Mouse (Mus musculus) ES-CJ7 (cell line): ENCODE results near the gene Pdzd2.

Experiments used
- DNase-seq: peaks from one replicate; pipeline ENCODE4 v3.0.0; 2011; ENCODE audit warnings: low read depth, low spot score

Gene Pdzd2

DNA sequence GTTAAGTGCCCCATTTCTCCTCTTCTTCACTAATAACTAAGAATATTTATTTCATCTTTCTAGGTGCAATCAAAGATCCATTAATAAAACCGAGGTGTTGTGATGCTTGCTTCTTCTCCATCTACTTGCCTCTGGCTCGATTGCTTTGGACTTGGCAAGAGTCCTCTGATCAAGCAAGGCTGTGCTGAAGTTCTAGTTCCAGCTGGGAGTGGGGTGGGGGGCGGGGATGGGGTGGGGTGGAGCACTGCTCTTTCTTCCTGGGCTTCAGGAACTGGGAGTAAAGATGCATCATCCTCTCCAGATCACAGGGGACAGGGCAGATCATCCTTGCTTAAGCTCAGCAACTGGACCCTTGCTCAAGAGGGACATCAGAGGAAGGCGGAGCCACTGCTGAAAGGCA lies 5.5 kb downstream of the Pdzd2 start:
- peak; percentile 70 for DNase-seq

DNA sequence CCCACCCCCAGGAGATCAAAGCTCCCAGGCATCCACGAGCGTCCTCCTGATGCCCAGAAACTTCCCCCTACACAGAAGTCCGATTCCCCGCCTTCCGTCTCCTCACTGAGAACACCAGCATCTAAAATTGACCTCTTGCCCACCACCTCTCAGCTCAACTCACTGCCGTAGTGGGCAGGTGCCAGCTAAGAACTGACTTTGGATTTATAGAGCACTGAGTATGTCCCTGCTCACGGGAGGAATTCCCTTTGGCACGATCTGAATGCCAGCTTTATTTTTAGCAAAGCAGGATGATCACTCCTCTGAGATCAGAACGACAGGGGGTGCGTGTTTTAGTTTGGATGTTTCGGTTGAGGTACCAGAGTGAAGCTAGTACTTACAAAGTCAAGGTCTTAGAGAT lies 7.1 kb downstream of the Pdzd2 start:
- DNase-seq = no peak

DNA sequence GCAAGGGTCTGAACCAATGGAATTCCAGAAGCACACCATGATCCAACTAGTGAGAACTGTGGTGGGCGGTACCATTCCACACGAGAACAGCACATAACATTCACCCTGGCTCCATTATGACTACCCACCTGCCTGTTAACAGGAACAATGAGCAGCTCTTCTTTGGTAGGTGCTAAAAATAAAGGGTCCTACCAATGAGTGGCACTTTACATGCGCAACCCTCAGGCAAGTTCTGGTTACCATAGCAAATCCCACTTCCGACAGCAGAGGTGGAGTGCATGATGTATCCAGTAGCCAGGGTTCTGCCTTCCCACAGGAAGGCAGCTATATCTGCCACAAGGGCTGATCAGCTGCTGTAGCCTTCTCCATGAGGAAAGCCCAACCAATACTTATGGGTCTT lies 11.3 kb downstream of the Pdzd2 start:
- DNase-seq = no peak

DNA sequence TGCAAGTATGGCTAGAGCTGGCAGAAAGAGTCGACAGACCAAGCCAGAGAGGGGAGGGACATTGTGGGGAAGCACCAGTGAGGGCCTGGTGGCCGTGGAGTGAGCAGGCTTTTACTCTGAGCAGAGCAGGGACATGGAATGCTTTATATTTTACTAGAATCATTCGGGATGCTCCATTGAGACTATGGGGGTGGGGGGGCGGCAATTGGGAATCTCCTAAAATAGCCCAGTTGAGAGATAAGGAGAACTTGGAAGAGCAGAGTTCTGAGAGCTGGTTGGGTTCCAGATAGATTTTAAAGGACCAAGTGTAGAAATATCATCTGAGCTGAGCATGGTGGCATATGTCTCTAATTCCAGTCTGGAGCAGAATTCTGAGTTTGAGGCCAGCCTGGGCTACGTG lies 14.5 kb downstream of the Pdzd2 start:
- no peak for DNase-seq

DNA sequence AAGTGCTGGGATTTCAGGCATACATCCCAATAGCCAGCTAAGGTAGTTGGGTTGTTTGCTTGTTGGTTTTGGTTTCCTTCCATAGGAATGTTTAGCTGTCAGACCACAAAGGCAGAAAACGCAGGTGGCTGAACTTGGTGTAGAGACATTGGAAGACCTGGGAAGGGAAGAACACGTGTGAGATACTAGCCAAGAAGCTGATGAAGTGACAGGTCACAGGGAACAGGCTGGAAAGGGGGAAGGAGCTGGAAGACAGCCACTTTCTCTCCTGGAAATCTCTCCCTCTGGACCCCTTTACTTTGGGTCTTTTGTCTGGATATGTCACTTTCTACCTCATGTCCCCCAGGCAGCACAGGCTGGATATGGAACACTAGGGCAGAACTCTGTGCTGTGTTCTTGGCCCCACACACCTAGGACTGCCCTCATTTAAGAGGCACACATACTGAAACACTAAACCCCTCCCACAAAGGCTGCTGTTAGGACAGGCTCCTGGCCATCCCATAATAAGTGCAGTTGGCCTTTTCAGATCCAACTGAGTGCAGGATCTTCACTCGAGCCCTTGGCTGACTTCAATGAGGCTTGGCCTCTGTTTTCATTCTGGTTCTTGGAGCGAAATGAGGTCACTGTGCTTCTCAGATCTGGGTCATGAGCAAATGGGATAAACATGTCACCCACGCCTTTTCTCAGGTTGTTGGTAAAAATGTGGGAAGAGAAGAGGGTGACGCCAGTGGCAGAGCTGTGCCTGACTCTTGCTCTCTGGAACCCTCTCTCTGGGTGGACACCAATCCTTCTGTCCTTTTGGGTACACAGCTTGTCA lies 17.8 kb downstream of the Pdzd2 start:
- no peak for DNase-seq

DNA sequence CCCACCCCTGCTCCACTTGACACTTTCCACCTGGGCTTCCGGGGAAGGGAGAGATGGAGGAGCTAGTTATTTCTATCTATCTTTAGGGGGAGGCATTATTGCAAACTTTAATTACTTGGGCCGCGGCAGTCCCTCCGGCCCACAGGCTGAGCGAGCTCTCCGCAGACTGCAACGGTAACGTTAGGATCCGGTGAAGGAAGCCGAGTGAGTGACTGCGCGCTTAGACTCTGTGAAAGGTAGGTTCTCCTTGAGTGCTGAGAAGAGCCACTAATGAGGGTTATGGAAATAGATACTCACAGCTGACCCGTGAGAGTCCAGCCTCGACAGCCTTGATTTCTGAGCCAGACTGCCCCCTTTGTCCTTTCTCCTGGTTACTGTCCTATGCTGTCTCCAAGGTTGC lies 20.9 kb downstream of the Pdzd2 start:
- DNase-seq = no peak

DNA sequence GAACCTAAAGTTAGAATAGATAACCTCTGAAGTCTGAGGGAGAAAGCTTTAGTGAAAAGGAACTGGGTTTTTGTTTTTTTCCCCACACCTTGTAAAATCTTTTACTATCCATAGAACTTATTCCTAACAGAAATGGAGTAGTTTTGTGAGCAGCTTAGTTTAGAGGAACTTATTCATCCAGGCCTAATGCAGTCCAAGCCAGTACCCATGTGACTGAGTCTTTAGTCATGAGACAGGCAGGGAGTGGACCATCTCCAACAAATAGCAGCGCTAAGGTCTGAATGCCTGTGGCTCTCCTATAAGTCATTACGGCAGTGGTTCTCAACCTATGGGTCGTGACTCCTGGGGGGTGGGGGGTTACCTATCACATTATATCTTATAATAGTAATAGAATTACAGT lies 22.3 kb downstream of the Pdzd2 start:
- no peak for DNase-seq

DNA sequence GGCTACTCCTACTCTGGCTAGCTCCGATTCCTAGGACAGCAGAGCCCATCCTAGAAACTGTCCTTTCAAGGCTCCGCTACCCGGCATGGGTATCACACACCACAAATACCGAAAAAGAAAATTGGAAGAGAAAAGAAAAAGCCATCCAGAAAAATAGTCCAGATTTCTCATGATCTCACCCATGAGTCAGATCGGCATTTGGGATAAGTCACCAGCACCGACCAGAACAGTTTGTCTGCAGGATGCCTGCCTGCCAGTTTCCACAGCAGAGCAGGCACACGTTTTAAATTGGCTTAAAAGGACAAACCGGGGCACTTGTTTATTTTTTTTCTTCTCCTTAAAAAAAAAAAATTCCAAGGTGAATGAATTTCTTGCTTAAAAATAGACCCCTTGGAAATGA lies 22.8 kb downstream of the Pdzd2 start:
- DNase-seq = no peak

DNA sequence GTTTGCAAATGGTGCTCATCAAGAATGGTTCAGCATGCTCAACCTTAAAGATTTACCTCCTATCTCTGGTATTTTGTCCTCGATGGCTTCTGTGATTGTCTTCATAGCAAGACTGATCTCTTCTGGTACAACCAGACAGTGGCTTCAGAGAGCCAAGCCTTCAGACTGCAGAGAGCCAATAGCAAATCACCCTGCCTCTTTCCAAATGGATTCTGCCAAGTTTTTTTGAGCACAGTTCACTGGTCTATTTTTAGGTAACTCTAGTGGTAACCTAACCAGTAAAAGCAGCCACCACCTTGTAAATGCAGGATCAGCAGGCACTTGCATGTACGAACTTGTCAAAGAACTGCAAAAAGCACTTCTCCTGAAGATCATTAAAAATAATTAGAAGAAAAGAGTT lies 25.4 kb downstream of the Pdzd2 start:
- DNase-seq = no peak

DNA sequence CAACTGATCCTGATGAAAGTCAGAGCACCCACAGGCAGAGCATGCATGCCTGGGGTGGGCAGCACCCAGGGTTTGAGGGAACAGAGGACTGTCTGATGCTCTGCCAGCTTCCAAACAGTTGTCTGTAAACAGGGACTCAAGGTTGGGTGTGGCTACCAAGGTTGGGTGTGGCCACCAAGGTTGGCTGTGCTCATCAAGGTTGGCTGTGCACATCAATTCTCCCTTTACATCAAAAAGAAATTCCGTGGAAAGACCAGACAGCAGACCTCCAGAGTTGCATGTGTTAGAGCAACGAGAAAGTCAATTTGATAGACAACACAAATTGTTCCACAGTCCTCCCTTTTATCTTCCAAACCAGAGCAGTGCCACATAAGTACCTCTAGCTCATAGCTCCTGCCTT lies 26.5 kb downstream of the Pdzd2 start:
- peak; percentile 87 for DNase-seq

DNA sequence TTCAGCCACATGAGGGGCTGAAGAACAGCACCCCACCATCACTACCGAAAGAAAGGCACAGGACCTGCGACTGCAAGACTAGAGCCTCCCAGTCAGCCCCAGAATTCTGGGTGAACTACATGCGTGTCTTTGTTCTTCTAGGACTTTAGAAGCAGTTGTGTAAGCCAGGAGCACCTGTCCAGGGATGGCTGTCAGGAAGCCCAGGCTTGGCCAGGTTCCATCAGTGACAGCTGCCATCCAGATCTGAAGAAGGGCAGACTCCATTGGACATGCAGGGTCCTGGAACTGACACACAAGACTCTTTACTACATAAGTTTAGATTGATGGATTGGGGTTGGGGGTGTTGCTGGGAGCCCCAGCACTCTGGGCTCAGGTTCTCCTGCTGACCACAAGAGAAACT lies 29.7 kb downstream of the Pdzd2 start:
- no peak for DNase-seq

DNA sequence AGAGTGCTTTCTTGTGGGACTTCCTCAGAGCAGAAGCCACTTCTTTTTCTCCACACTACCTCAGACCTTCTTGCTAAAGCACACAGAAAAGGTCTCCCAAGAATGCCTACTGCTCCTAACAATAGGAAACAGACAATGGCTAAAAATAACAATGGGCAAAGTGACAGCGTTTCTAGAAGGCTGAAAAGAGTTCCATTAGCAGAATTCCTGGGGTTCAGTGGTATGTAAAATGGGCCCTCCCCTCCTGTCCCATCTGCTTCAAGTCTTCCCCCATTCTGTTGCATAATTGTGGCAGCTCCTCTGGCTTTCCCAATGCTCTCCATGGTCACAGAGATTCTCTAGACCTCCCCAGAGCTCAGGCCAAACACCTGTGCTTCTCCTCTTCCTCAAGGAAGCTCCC lies 31.4 kb downstream of the Pdzd2 start:
- peak; percentile 82 for DNase-seq

DNA sequence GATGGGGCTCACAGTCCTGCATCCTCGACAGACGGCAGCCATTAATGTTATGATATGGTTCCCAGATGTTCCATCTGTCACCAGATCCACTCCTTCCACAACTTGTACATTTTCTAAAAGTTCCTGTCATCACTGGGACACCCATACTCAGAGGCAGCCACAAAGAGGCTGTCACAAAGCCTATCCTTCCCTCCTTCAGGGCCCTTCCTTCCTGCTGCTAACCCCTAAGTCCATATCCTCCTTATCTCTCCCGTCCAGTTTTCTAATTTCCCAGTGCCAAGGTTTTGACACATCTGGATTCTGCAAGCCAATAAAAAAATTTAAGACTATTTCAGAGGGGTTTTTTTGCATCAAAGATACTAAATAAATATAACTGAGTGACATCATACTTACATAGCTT lies 32.8 kb downstream of the Pdzd2 start:
- DNase-seq = no peak

DNA sequence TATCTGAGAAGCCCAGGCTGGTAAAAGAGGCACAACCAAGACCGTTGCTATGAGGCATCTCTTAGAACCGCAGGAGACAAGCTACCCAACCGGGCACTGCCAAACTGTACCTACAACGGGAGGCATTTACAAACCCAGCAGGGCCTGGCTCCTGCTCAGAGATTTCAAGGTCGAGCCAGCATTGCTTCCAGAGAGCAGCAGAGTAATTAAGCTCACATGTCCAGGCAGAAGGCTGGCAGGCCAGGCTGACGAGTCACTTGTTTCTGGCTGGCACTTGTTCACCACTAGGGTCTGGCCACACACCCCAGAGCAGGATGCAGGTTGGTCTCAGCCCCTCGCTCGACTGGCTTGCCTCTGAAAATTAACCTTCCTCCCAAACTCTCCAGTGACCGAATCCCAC lies 39.4 kb downstream of the Pdzd2 start:
- peak; percentile 33 for DNase-seq

DNA sequence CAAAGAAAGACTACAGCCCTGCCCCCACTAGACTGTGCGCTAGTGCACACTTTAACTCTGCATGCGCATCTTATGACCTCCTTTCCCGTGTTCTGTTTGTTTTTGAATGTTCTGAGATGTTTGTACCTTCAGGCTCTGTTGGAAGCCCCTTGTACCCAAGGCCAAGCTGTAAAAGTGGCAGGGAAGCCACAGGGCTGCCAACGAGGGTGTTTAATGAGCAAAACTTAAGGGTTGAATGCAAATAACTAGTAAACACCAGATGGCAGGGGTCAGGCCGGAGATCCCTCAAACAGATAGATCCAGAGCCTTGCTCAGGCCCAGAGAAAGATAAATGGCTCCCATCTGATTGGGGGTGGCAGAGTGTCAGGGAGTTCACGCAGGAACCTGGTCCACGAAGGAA lies 42.0 kb downstream of the Pdzd2 start:
- DNase-seq = no peak

DNA sequence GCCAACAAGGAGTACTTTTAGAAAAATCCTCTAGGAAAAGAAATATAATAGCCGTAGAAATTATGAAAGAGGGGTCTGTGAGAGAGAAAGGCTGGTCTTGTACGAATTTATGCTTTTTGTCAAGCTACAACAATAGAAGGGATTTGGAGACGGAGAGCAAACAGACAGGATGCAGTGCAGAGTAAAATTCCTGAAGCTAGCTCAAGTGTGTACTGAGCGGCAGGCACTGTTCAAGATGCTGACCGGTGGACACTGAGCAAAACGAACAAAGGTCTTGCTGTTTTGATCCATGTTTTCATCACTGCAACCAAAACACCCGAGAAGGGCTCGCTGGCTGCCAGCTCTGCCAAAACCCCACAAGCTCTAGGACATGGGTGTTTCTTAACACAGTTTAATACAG lies 42.8 kb downstream of the Pdzd2 start:
- no peak for DNase-seq

DNA sequence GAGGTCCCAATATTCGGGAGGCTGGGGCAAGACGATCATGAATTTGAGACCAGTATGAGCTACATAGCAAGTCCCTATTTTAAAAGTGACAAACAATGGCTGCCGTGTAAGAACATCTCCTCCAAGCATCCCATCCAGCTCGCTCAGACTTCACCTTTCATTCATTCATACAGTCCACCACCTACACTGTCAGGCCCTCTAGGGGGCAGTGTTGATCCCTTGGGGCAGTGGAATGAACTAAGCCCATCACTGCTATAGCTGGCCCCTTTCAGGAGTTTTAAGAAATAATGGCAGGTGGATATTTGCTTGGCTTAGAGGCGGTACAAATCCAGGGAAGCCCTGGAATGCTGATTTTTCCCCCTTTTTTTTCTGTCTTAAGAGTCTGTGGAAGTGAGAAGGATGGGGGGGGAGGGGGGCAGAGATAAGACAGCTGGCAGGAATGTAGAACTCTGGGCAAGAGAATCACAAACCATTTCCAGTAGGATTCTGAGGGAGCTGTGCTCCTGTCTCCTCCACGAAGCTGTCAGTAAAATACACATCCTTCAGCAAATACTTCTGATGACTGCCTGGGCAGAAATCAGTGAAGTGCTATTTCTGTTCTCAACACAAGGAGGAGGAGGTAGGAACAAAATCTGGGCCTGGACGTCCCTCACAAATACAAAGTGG lies 49.9 kb downstream of the Pdzd2 start:
- peak; percentile 67 for DNase-seq

DNA sequence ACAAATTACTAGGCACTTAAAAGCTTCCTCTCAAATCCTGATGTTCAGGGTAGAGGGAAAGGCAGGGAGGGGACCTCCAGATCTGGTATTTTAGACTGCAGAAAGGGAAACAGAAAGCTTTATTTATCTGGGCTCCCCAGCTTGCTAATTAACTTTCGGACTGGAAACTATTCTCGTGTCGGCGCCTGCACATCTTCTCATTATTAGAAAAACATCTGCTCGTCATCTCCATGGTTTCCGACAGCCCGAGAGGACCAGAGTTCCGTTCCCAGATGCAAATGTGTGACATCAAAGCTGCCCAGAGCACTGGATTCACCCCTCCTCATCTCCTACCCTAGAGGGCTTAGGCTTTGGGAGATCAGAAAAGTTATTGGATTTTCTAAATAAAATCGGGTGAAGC lies 57.2 kb downstream of the Pdzd2 start:
- DNase-seq = no peak

DNA sequence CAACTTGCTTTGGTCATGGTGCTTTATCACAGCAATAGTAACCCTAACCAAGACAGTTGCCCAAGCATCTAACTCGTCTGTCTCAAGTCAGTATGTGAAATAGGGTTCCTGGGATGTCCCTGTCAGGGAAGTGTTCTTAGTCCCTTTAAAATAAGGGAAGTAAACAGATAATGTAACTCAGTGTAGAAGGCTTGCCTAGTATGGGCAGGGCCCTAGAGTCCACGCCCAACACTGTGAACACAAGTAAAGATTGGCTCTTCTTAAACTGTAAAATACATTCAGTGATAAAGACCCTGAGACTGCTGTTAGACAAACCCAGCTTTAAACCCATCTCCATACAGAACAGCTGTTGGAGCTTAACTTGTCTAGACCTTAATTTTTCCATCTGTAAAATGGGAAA lies 57.8 kb downstream of the Pdzd2 start:
- no peak for DNase-seq

DNA sequence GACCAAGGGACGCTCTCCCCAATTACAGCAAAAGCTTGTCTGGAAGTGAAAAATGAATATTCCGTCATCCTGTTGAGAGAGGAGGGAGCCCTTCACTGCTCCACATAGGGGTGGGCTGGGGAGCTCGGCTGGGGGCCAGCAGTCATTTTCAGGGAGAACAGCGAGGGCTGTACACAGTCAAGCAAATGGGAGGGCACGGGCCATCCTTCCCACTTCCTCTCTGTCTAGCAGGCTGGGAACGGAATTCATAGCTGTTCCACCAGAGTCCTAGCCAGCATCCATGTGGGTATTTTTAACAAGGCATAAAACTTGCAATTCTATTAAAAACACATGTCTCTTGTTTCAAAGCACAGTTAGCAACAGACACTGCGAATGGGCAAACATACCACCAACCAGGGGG lies 59.0 kb downstream of the Pdzd2 start:
- no peak for DNase-seq

DNA sequence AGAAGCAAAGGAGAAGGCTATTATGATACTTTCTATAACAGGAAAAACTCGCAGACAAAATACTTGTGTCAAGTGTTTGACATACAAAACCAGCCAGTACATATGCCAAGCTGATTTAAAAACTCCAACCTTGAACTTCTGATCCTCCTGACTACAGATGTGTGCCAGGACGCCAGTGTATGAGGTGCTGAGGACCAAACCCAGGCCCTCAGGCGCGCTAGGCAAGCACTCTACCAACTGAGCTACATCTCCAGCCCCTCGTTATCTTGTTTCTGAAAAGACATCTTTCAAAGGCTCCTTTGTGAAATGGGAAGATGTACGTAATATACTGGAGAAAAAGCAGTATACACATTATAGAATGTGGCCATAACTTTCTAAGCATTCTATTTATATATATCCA lies 59.7 kb downstream of the Pdzd2 start:
- no peak for DNase-seq

DNA sequence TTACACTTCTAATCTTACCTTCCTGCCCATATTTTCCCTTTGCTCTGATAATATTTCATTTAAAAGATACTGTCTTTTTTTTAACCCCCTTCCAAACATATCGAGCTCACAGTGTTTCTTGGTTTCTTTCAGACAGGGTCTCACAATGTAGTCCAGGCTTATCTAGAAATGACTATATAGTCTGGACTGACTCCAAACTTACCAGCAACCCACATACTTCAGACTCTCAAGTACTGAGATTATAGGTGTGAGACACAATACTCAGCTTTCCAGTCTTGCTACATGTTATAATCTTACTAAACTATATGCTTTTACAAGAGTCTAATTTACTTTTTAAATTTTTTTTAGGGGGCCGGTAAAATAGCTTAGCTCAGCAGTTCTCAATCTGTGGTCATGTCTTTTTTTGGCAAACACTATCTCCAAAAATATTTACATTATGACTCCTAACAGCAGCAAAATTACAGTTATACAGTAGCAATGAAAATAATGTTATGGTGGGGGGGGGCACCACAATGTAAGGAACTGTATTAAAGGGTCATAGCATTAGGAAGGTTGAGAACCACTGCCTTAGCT lies 61.1 kb downstream of the Pdzd2 start:
- DNase-seq = no peak

DNA sequence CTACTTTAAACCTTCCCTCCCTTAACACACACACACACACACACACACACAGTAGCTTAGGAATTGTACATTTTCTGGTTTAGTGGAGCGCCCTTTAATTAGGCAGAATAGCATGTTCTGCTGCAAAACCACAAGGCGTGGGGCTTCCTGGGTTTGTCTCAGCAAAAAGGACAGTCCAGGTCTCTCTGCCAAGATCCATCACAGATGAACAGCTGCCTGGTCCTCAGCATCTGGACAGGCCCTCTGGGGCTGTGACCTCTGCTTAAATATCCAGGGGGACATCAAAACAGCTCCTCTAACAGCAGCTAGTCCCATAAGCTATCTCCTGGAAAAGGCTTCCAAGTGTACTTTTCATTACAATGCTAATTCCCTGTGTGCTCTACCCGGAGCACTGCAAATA lies 64.4 kb downstream of the Pdzd2 start:
- DNase-seq = no peak
